Mouse (Mus musculus) liver, adult 2 months (tissue): ENCODE data around the gene Rab11fip4.

Experiments used
- CTCF ChIP-seq: fragments of 200-500 bp; IDR thresholded peaks from 2 replicates; pipeline ENCODE4 v1.5.1; 2011; ENCODE audit warnings: low read depth, low read length, control low read depth
- POLR2A ChIP-seq: fragments of 200-500 bp; IDR thresholded peaks from 2 replicates; pipeline ENCODE4 v1.6.1; 2011; ENCODE audit warnings: low read length, control low read depth; ENCODE audit not compliant: insufficient read depth; ENCODE audit errors: extremely low read depth

- no peak for TF ChIP-seq POLR2A
- no peak for TF ChIP-seq CTCF
Observed at GRCm38 (mm10) chr11:79698071-79698470, 107.1 kb downstream of the Rab11fip4 start.
